Mouse (Mus musculus): ENCODE measurements around the gene Zfp110. TPM values are rescaled to one million over a fixed set of nuclear protein-coding genes. Genes with fewer than 3 reads are reported as not detected.

The Zfp110 gene
- polyA plus RNA-seq, 1 experiment from 2014 or later, result 34.4 TPM

Other genes starting within 250 kb of the Zfp110 start
- under 0.01 and 0.01 TPM in 2 replicates for gene Vmn2r53, start 226.0 kb upstream of the Zfp110 start, polyA plus RNA-seq (2015; fragmentation: Nextera tagmentation; extraction: Ambion mirVana)
- gene Vmn2r54, start 194.4 kb upstream of the Zfp110 start, polyA plus RNA-seq (2015; fragmentation: Nextera tagmentation; extraction: Ambion mirVana), result not detected in 2 replicates
- gene Vmn2r55, start 149.8 kb upstream of the Zfp110 start, polyA plus RNA-seq (2015; fragmentation: Nextera tagmentation; extraction: Ambion mirVana), result not detected in 2 replicates
- gene Vmn2r56, start 99.8 kb upstream of the Zfp110 start, polyA plus RNA-seq (2015; fragmentation: Nextera tagmentation; extraction: Ambion mirVana), result not detected in 2 replicates
- gene Zscan18, start 31.1 kb upstream of the Zfp110 start, polyA plus RNA-seq (2015; fragmentation: Nextera tagmentation; extraction: Ambion mirVana), result 5.6 and 6.8 TPM in 2 replicates
- 12.5 and 14.7 TPM in 2 replicates for gene Zfp329, start 15.9 kb upstream of the Zfp110 start, polyA plus RNA-seq (2015; fragmentation: Nextera tagmentation; extraction: Ambion mirVana)
- gene Zfp128, start 46.4 kb downstream of the Zfp110 start, polyA plus RNA-seq (2015; fragmentation: Nextera tagmentation; extraction: Ambion mirVana), result 3.4 and 3.6 TPM in 2 replicates
- gene Zscan22, start 63.1 kb downstream of the Zfp110 start, polyA plus RNA-seq (2015; fragmentation: Nextera tagmentation; extraction: Ambion mirVana), result 13.3 and 15.6 TPM in 2 replicates
- gene Rps5, start 87.5 kb downstream of the Zfp110 start, polyA plus RNA-seq (2015; fragmentation: Nextera tagmentation; extraction: Ambion mirVana), result 988 and 1,049 TPM in 2 replicates
- gene Rnf225, start 92.7 kb downstream of the Zfp110 start, polyA plus RNA-seq (2015; fragmentation: Nextera tagmentation; extraction: Ambion mirVana), result 1.0 and 1.3 TPM in 2 replicates
- 8.9 and 10.3 TPM in 2 replicates for gene Zfp324, start 131.1 kb downstream of the Zfp110 start, polyA plus RNA-seq (2015; fragmentation: Nextera tagmentation; extraction: Ambion mirVana)
- 6.9 and 8.4 TPM in 2 replicates for gene Zfp446, start 143.1 kb downstream of the Zfp110 start, polyA plus RNA-seq (2015; fragmentation: Nextera tagmentation; extraction: Ambion mirVana)
- 0.64 and 1.8 TPM in 2 replicates for gene Slc27a5, start 163.4 kb downstream of the Zfp110 start, polyA plus RNA-seq (2015; fragmentation: Nextera tagmentation; extraction: Ambion mirVana)
- gene Trim28, start 164.4 kb downstream of the Zfp110 start, polyA plus RNA-seq (2015; fragmentation: Nextera tagmentation; extraction: Ambion mirVana), result 216 and 252 TPM in 2 replicates
- 20.4 and 21.9 TPM in 2 replicates for gene Zbtb45, start 175.3 kb downstream of the Zfp110 start, polyA plus RNA-seq (2015; fragmentation: Nextera tagmentation; extraction: Ambion mirVana)
- 161 and 167 TPM in 2 replicates for gene Chmp2a, start 200.0 kb downstream of the Zfp110 start, polyA plus RNA-seq (2015; fragmentation: Nextera tagmentation; extraction: Ambion mirVana)
- 105 and 107 TPM in 2 replicates for gene Ube2m, start 203.5 kb downstream of the Zfp110 start, polyA plus RNA-seq (2015; fragmentation: Nextera tagmentation; extraction: Ambion mirVana)
- gene Mzf1, start 220.0 kb downstream of the Zfp110 start, polyA plus RNA-seq (2015; fragmentation: Nextera tagmentation; extraction: Ambion mirVana), result 2.7 and 3.0 TPM in 2 replicates

Measured in stomach, embryonic 15.5 days (tissue).